Mouse (Mus musculus): Measurements from ENCODE around the gene Adamts12. TPM values are rescaled to one million over a fixed set of nuclear protein-coding genes. Genes with fewer than 3 reads are reported as not detected.
A peak's percentile ranks its signal among the peaks of the same experiment; 100 is the strongest.

Adamts12 gene
- total and polyA plus RNA-seq, 3 experiments, result 0.03 to 0.12 (median 0.04) TPM

DNA sequence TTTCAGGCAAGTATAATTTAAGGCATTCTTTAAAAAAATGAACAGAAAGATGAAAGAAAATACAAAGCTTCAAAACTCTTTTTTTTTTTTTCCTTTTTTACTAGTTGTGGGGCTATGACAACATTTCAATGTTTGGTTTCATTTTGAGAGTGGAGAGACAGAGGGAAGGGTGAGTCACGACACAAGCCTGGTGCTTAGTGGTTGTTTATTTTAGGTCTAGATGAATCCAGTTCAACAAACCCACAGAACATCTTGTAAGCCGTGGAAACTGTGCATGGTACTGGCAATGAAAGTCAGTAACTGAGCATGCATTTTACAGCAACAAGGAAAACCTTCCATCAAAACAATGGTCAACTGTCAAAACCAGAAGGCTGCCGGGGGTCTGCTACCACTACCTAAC lies 31.0 kb downstream of the Adamts12 start:
- Histone ChIP-seq H3K36me3 (replicated peaks in 1 of 2; ENCODE audit: control insufficient read depth in 1 of 2, insufficient read depth in 1 of 2, low read length in 1 of 2) (no peaks in the 10 kb centered on the region), H3K79me2 (replicated peaks; ENCODE audit: control insufficient read depth, extremely low read depth, insufficient read depth, poor library complexity, severe bottlenecking) (no peaks in the 10 kb centered on the region), H3K4me1 (ENCODE audit: control insufficient read depth in 1 of 2, insufficient read depth in 2 of 2) (peaks cover 3 to 27% of the 10 kb centered on the region in 2 experiments; a peak in 3 of 4 replicates), H3K4me3 (replicated peaks in 1 of 3; ENCODE audit: low read depth in 2 of 3, low read length in 2 of 3, poor library complexity in 1 of 3) (no peak overlapping the region), H3K4me2 (ENCODE audit: insufficient read depth, low read depth, poor library complexity, severe bottlenecking) (peak overlapping the region; percentile 26), H3K9me3 (replicated peaks; ENCODE audit: low read length) (no peaks in the 10 kb centered on the region), H3K27me3 (replicated peaks) (no peaks in the 10 kb centered on the region), H3K9ac (ENCODE audit: insufficient read depth, low read depth) (0 out of 2 replicates have a peak overlapping the region, but pooled peaks have one; percentile 9), H3K27ac (ENCODE audit: insufficient read depth, low read depth) (no peak overlapping the region)
- peak; percentile 57 for DNase-seq (ENCODE audit: extremely low read depth)
- dilution Hi-C loops (cut with MboI; ENCODE audit: extremely low pct_ligation_motif_present, extremely low pct_unique_long_range_greater_than_20kb, low sequenced_read_pairs) (no loop called here), in situ Hi-C loops (cut with MboI; ENCODE audit: low pct_ligation_motif_present, low pct_unique_long_range_greater_than_20kb, low sequenced_read_pairs) (no loop called here)
- TF ChIP-seq MEF2A (IDR thresholded peaks at IDR 0.05; ENCODE audit: borderline replicate concordance, low read depth, low read length), result peak; percentile 46; the same call in 1 of the 2 replicates
- no peak for TF ChIP-seq KAT2A (IDR thresholded peaks at IDR 0.05; ENCODE audit: insufficient replicate concordance, low read length)
- TF ChIP-seq ZNF384 (IDR thresholded peaks at IDR 0.05; ENCODE audit: low read depth, low read length), result peak; percentile 84
- TF ChIP-seq UBTF (IDR thresholded peaks at IDR 0.05; ENCODE audit: low read depth, low read length), result no peak
- peak; percentile 48; the same call in 1 of the 2 replicates for TF ChIP-seq ETS1 (conservative IDR thresholded peaks at IDR 0.05; ENCODE audit: low read depth, low read length)
- TF ChIP-seq POLR2AphosphoS2 (IDR thresholded peaks at IDR 0.05; ENCODE audit: low read depth, low read length), result no peak
- no peak for TF ChIP-seq NELFE (IDR thresholded peaks at IDR 0.05; ENCODE audit: low read depth, low read length)
- TF ChIP-seq JUND (conservative IDR thresholded peaks at IDR 0.05; ENCODE audit: low read depth, low read length), result no peak
- TF ChIP-seq SMC3 (IDR thresholded peaks at IDR 0.05; ENCODE audit: low read depth, low read length), result no peak
- TF ChIP-seq ZMIZ1 (IDR thresholded peaks at IDR 0.05; ENCODE audit: low read depth, low read length), result no peak
- peak; percentile 54 for TF ChIP-seq EP300 (IDR thresholded peaks at IDR 0.05; ENCODE audit: low read length)
- 0 out of 2 replicates have a peak, but pooled peaks have one; percentile 10 for TF ChIP-seq JUN (IDR thresholded peaks at IDR 0.05; ENCODE audit: insufficient read depth, low read depth, low read length)
- no peak for TF ChIP-seq RAD21 (IDR thresholded peaks at IDR 0.05; ENCODE audit: low read depth, low read length)

DNA sequence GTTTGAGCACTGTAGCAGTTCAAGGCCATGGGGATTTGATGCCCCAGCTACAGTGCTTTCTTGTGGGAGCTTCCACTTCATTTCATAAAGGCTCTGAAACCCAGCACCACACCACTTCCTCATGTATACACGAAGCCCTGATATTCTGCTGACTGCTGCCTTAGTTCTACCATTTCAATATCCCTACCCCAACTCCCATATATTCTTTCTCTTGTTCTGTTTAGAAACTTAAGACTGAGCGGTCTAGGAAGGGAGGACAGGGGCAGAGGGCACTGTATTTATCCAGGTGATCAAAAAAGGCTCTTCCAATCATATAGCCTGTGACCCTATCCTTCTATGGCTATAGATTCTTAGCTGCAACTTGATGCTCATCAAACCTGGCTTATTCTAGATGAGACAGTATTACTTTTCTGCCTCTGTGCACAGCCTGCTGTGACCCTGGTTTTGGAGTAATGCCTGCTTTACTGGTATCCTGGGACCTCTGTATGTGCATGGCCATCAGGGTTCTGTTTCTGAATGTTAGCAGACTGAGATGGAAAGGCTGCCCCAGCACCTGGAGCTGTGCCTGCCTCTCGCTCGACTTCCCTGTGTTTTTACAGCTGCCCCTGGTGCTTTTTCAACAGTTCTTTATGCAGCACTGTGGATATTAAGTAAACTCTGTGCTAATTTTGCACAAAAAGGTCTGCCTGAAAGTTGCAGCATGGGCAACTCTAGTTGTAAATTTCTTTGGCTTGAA lies 33.5 kb downstream of the Adamts12 start:
- H3K4me1 ChIP-seq (ENCODE audit: control insufficient read depth in 1 of 2, insufficient read depth in 2 of 2), result peaks cover 3 to 27% of the 10 kb centered on the region in 2 experiments; a peak in 3 of 4 replicates
- dilution Hi-C loops (cut with MboI; ENCODE audit: extremely low pct_ligation_motif_present, extremely low pct_unique_long_range_greater_than_20kb, low sequenced_read_pairs), result no loop called here
- TF ChIP-seq ELF1 (IDR thresholded peaks at IDR 0.05; ENCODE audit: low read depth, low read length), result no peak
- no peak for TF ChIP-seq MEF2A (IDR thresholded peaks at IDR 0.05; ENCODE audit: borderline replicate concordance, low read depth, low read length)
- TF ChIP-seq MYC (IDR thresholded peaks at IDR 0.05; ENCODE audit: low read depth, low read length), result no peak
- TF ChIP-seq CHD1 (IDR thresholded peaks at IDR 0.05; ENCODE audit: low read depth, low read length), result no peak
- no peak for TF ChIP-seq ETS1 (conservative IDR thresholded peaks at IDR 0.05; ENCODE audit: low read depth, low read length)
- TF ChIP-seq ZKSCAN1 (IDR thresholded peaks at IDR 0.05; ENCODE audit: borderline replicate concordance, low read depth, low read length), result no peak
- no peak for TF ChIP-seq NRF1 (IDR thresholded peaks at IDR 0.05; ENCODE audit: low read depth, low read length)
- no peak for TF ChIP-seq MAZ (IDR thresholded peaks at IDR 0.05; ENCODE audit: low read depth, low read length)
- no peak for TF ChIP-seq MXI1 (IDR thresholded peaks at IDR 0.05; ENCODE audit: low read depth, low read length)
- TF ChIP-seq IRF4 (IDR thresholded peaks at IDR 0.05; ENCODE audit: low read depth, low read length), result no peak
- TF ChIP-seq SMC3 (IDR thresholded peaks at IDR 0.05; ENCODE audit: low read depth, low read length), result no peak
- TF ChIP-seq KAT2A (IDR thresholded peaks at IDR 0.05; ENCODE audit: insufficient replicate concordance, low read length), result no peak
- TF ChIP-seq MAX (IDR thresholded peaks at IDR 0.05; ENCODE audit: low read length), result no peak
- TF ChIP-seq BHLHE40 (IDR thresholded peaks at IDR 0.05; ENCODE audit: low read depth, low read length), result no peak
- no peak for TF ChIP-seq JUND (conservative IDR thresholded peaks at IDR 0.05; ENCODE audit: low read depth, low read length)
- TF ChIP-seq ZNF384 (IDR thresholded peaks at IDR 0.05; ENCODE audit: low read depth, low read length), result no peak
- TF ChIP-seq EP300 (IDR thresholded peaks at IDR 0.05; ENCODE audit: low read length), result no peak
- no peak for TF ChIP-seq USF2 (conservative IDR thresholded peaks at IDR 0.05; ENCODE audit: low read depth, low read length)

More for the DNA sequence above, 33.5 kb downstream of the Adamts12 start:
- Histone ChIP-seq H3K9me3 (replicated peaks; ENCODE audit: low read length) (no peaks in the 10 kb centered on the region), H3K79me2 (replicated peaks; ENCODE audit: control insufficient read depth, extremely low read depth, insufficient read depth, poor library complexity, severe bottlenecking) (no peaks in the 10 kb centered on the region), H3K27me3 (replicated peaks) (no peaks in the 10 kb centered on the region), H3K4me3 (replicated peaks in 1 of 3; ENCODE audit: low read depth in 2 of 3, low read length in 2 of 3, poor library complexity in 1 of 3) (no peak overlapping the region), H3K9ac (ENCODE audit: insufficient read depth, low read depth) (no peak overlapping the region), H3K27ac (ENCODE audit: insufficient read depth, low read depth) (no peak overlapping the region), H3K4me2 (ENCODE audit: insufficient read depth, low read depth, poor library complexity, severe bottlenecking) (no peak overlapping the region), H3K36me3 (replicated peaks in 1 of 2; ENCODE audit: control insufficient read depth in 1 of 2, insufficient read depth in 1 of 2, low read length in 1 of 2) (no peaks in the 10 kb centered on the region)
- no peak for DNase-seq (ENCODE audit: extremely low read depth)
- in situ Hi-C loops (cut with MboI; ENCODE audit: low pct_ligation_motif_present, low pct_unique_long_range_greater_than_20kb, low sequenced_read_pairs), result no loop called here
